Mouse (Mus musculus): ENCODE data around the gene 4921507P07Rik.
"Not testable (repeated sequence)": the region's sequence is repeated elsewhere in the genome, so short reads cannot be mapped to it uniquely, and the experiment has no call there.

DNA sequence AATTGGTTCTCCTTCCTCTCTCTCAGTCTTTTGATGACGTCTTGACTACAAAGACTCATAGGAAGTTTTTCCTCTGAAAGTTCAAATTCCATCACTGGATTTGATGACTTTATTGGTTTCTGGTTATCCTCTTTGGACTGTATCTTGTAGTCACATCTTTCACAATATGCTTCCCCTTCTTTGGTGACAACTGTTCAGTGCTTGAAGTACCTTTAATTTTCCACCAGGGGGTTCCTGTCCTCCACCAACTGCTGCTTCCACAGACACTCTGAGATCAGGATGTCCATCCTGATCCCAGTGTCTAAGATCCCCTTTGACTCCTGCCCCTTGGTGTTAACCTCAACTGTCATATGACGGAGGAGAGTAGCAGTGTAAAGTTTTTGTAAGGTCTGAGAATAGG, 29.7 kb upstream of the 4921507P07Rik start:
- TF ChIP-seq CTCF (conservative IDR thresholded peaks at IDR 0.05; ENCODE audit: low read length); POU5F1 (IDR thresholded peaks at IDR 0.05; ENCODE audit: borderline replicate concordance, low read length): not testable (repeated sequence)

Data from E14TG2a.4 (cell line).